Mouse (Mus musculus) small intestine, adult 2 months (tissue): ENCODE measurements at regions not wholly inside any gene's neighbourhood (a gene's known extent, or its start where the extent isn't known, plus 50 kb on each side); places are given as distances from the start of the nearest gene placed in this dataset.

Experiments
- H3K27ac ChIP-seq: fragments of 200-500 bp; 2 replicates; pipeline ENCODE4 v1.5.1; 2012; ENCODE audit warnings: low read depth, low read length, control low read depth, inconsistent platforms; ENCODE audit not compliant: insufficient read depth
- H3K27me3 ChIP-seq: fragments of 200-500 bp; 2 replicates; pipeline ENCODE4 v1.6.1; 2012; ENCODE audit warnings: mild to moderate bottlenecking, moderate library complexity, low read length, inconsistent platforms; ENCODE audit not compliant: control insufficient read depth, insufficient read depth
- H3K36me3 ChIP-seq: fragments of 200-500 bp; 2 replicates; pipeline ENCODE4 v1.6.1; 2012; ENCODE audit warnings: mild to moderate bottlenecking, low read length, control low read depth, inconsistent platforms; ENCODE audit not compliant: control insufficient read depth, insufficient read depth
- H3K4me1 ChIP-seq: fragments of 200-500 bp; 2 replicates; pipeline ENCODE4 v1.6.1; 2012; ENCODE audit warnings: low read length, inconsistent platforms, mixed read lengths; ENCODE audit not compliant: control insufficient read depth, insufficient read depth, insufficient read length
- H3K4me3 ChIP-seq: fragments of 200-500 bp; 2 replicates; pipeline ENCODE4 v1.5.1; 2012; ENCODE audit warnings: low read depth, mild to moderate bottlenecking, control low read depth, inconsistent platforms, low read length, moderate library complexity
- CTCF ChIP-seq: fragments of 200-500 bp; IDR thresholded peaks from 2 replicates; pipeline ENCODE4 v1.5.1; 2012; ENCODE audit warnings: low read depth, mild to moderate bottlenecking, control low read depth, inconsistent platforms, low read length, moderate library complexity, mixed read lengths; ENCODE audit not compliant: insufficient replicate concordance, insufficient read length; ENCODE audit errors: extremely low read depth
- POLR2A ChIP-seq: fragments of 200-500 bp; IDR thresholded peaks from 2 replicates; pipeline ENCODE4 v1.6.1; 2012; ENCODE audit warnings: low read depth, mild to moderate bottlenecking, control low read depth, inconsistent platforms, low read length, moderate library complexity
- WGBS: fragments of 180-500 bp; shearing (Covaris S2); methylation state at CpG from one replicate; pipeline ENCODE4 v1.1.7; 2018; 5-methylcytosine and 5-hydroxymethylcytosine counted together

GRCm38 (mm10) chr13:52037218-52037617 is 190.7 kb downstream of the Gadd45g start:
- Histone ChIP-seq H3K27ac (peak overlapping the region; percentile 79), H3K4me1 (peaks cover 35% of the 10 kb centered on the region), H3K4me3 (no peak overlapping the region), H3K36me3 (no peaks in the 10 kb centered on the region), H3K27me3 (no peaks in the 10 kb centered on the region)
- TF ChIP-seq POLR2A (no peak), CTCF (no peak)
- WGBS, result 19% methylated on average over 13 of the region's 13 CpGs

GRCm38 (mm10) chr13:52041467-52042421 is 195.3 kb downstream of the Gadd45g start:
- Histone ChIP-seq H3K4me1 (peaks cover 18% of the 10 kb centered on the region), H3K27me3 (no peaks in the 10 kb centered on the region), H3K36me3 (no peaks in the 10 kb centered on the region), H3K27ac (peak overlapping the region; percentile 56), H3K4me3 (no peak overlapping the region)
- no peak for TF ChIP-seq POLR2A
- TF ChIP-seq CTCF, result no peak
- 38% methylated on average over 15 of the region's 15 CpGs for WGBS

GRCm38 (mm10) chr13:52042867-52043266 is 196.4 kb downstream of the Gadd45g start:
- Histone ChIP-seq H3K36me3 (no peaks in the 10 kb centered on the region), H3K27me3 (no peaks in the 10 kb centered on the region), H3K27ac (no peak overlapping the region), H3K4me3 (no peak overlapping the region), H3K4me1 (peaks cover 15% of the 10 kb centered on the region)
- WGBS, result 95% methylated on average over 3 of the region's 3 CpGs
- no peak for TF ChIP-seq POLR2A
- no peak for TF ChIP-seq CTCF

- WGBS, result 96% methylated on average over 3 of the region's 3 CpGs
- no peak for TF ChIP-seq POLR2A
- TF ChIP-seq CTCF, result no peak
Observed at GRCm38 (mm10) chr13:52043916-52044315, 197.4 kb downstream of the Gadd45g start.

GRCm38 (mm10) chr13:52045349-52045748 is 198.9 kb downstream of the Gadd45g start:
- TF ChIP-seq POLR2A, result no peak
- TF ChIP-seq CTCF, result no peak
- WGBS, result 92% methylated on average over 3 of the region's 3 CpGs

More at GRCm38 (mm10) chr13:52043916-52044315, 197.4 kb downstream of the Gadd45g start:
- Histone ChIP-seq H3K27ac (no peak overlapping the region), H3K36me3 (no peaks in the 10 kb centered on the region), H3K4me3 (no peak overlapping the region), H3K4me1 (peaks cover 21% of the 10 kb centered on the region), H3K27me3 (no peaks in the 10 kb centered on the region)

GRCm38 (mm10) chr13:52046020-52046419 is 199.5 kb downstream of the Gadd45g start:
- WGBS, result 45% methylated on average over 5 of the region's 5 CpGs
- TF ChIP-seq CTCF (no peak), POLR2A (no peak)
- H3K4me1 ChIP-seq, result peaks cover 22% of the 10 kb centered on the region

More at GRCm38 (mm10) chr13:52045349-52045748, 198.9 kb downstream of the Gadd45g start:
- H3K4me1 ChIP-seq, result peaks cover 22% of the 10 kb centered on the region
- no peak overlapping the region for H3K27ac ChIP-seq
- H3K4me3 ChIP-seq, result no peak overlapping the region
- no peaks in the 10 kb centered on the region for H3K27me3 ChIP-seq
- no peaks in the 10 kb centered on the region for H3K36me3 ChIP-seq

GRCm38 (mm10) chr13:52046700-52047099 is 200.2 kb downstream of the Gadd45g start:
- Histone ChIP-seq H3K4me1 (peaks cover 15% of the 10 kb centered on the region), H3K4me3 (no peak overlapping the region), H3K36me3 (no peaks in the 10 kb centered on the region), H3K27ac (no peak overlapping the region), H3K27me3 (no peaks in the 10 kb centered on the region)
- TF ChIP-seq POLR2A, result no peak
- TF ChIP-seq CTCF, result no peak
- WGBS, result 69% methylated on average over 11 of the region's 11 CpGs

More at GRCm38 (mm10) chr13:52046020-52046419, 199.5 kb downstream of the Gadd45g start:
- Histone ChIP-seq H3K27me3 (no peaks in the 10 kb centered on the region), H3K36me3 (no peaks in the 10 kb centered on the region), H3K27ac (no peak overlapping the region), H3K4me3 (no peak overlapping the region)
